27 mouse cellular contexts compared by ENCODE assay signal in the genomic region with DNA sequence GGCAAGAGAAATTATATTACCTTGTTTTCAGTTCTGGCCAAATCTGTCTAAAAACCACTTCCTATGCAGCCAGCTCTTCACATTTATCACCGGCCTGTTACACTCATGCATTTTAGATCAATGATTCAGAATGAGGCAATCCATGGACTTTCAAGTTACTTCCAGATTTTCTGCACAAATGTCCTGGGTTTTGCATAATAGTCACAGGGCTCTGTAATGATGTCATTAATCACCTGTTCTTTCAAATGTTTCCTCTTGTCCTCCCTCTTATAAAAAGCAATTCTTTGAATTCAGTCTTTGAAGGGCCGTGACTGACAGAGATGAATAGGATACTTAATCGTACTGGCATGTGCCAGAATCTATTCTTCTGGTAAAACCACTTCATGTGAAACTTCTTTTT.
DNase-seq lines count a peak whose midpoint lies in the region; ATAC-seq and TF ChIP-seq lines count a peak whose summit lies in the region.
"Had no signal": no experiment of that assay in that cellular context is flagged by ENCODE, and none has a peak within 500 bp of the region (broad histone marks: within the 10 kb centered on the region; RNA-seq: fewer than 3 reads in every experiment).

No protein-coding gene starts in this region.

- 14% methylated on average over 3 of the region's 3 CpGs for WGBS in forebrain, postnatal 0 days
- 27% methylated on average over 3 of the region's 3 CpGs for WGBS in forebrain, embryonic 12.5 days
- WGBS in neural tube, embryonic 12.5 days, result 17% methylated on average over 3 of the region's 3 CpGs
- 14% methylated on average over 3 of the region's 3 CpGs for WGBS in neural tube, embryonic 15.5 days
- 25% methylated on average over 3 of the region's 3 CpGs for WGBS in hindbrain, embryonic 13.5 days
- WGBS in neural tube, embryonic 14.5 days, result 18% methylated on average over 3 of the region's 3 CpGs
- WGBS in embryonic facial prominence, embryonic 10.5 days, result 74% methylated on average over 3 of the region's 3 CpGs

- no peak overlapping the region for H3K9ac ChIP-seq in forebrain, postnatal 0 days
- H3K9ac ChIP-seq in forebrain, embryonic 12.5 days, result no peak overlapping the region
- H3K9ac ChIP-seq in neural tube, embryonic 12.5 days, result no peak overlapping the region
- H3K9ac ChIP-seq in neural tube, embryonic 15.5 days (replicated peaks), result no peak overlapping the region
- no peak overlapping the region for H3K9ac ChIP-seq in hindbrain, embryonic 13.5 days
- no peak overlapping the region for H3K9ac ChIP-seq in neural tube, embryonic 14.5 days (replicated peaks; ENCODE audit: low read depth, low read length)
- H3K9ac ChIP-seq: embryonic facial prominence, embryonic 12.5 days; heart, embryonic 13.5 days; kidney, embryonic 15.5 days; limb, embryonic 15.5 days; liver, embryonic 14.5 days; lung, embryonic 14.5 days had no signal

- DNase-seq in forebrain, postnatal 0 days, result peak; percentile 1
- no peak for DNase-seq in urinary bladder, postnatal 14 days (ENCODE audit: low spot score)
- DNase-seq in embryonic facial prominence, embryonic 10.5 days (ENCODE audit: low spot score), result no peak
- DNase-seq: adrenal gland, adult 2 months; cerebellum, adult 18-20 months; cerebellum, postnatal 25 days; gastrocnemius, postnatal 25 days; heart, adult 2 months; heart, postnatal 14 days; kidney, adult 11 months; kidney, postnatal 4 days; layer of hippocampus, adult 9-11 months; left cerebral cortex, postnatal 4 days; lung, embryonic 14.5 days; lung, postnatal 4 days had no signal

- TF ChIP-seq CTCF in forebrain, postnatal 0 days (IDR thresholded peaks at IDR 0.05; ENCODE audit: low read depth), result no peak

- H3K36me3 ChIP-seq in forebrain, postnatal 0 days (ENCODE audit: insufficient read depth), result no peaks in the 10 kb centered on the region
- H3K36me3 ChIP-seq in forebrain, embryonic 12.5 days (replicated peaks), result no peaks in the 10 kb centered on the region
- no peaks in the 10 kb centered on the region for H3K36me3 ChIP-seq in neural tube, embryonic 12.5 days
- no peaks in the 10 kb centered on the region for H3K36me3 ChIP-seq in neural tube, embryonic 15.5 days
- H3K36me3 ChIP-seq in hindbrain, embryonic 13.5 days, result no peaks in the 10 kb centered on the region
- no peaks in the 10 kb centered on the region for H3K36me3 ChIP-seq in neural tube, embryonic 14.5 days (ENCODE audit: control insufficient read depth, insufficient read depth, low read length)
- H3K36me3 ChIP-seq in embryonic facial prominence, embryonic 10.5 days (replicated peaks), result no peaks in the 10 kb centered on the region
- H3K36me3 ChIP-seq: embryonic facial prominence, embryonic 12.5 days; heart, embryonic 13.5 days; kidney, embryonic 15.5 days; limb, embryonic 15.5 days had no signal

- no peaks in the 10 kb centered on the region for H3K4me1 ChIP-seq in forebrain, postnatal 0 days (ENCODE audit: insufficient read depth)
- H3K4me1 ChIP-seq in forebrain, embryonic 12.5 days, result peaks cover 4% of the 10 kb centered on the region
- H3K4me1 ChIP-seq in neural tube, embryonic 12.5 days, result peaks cover 5% of the 10 kb centered on the region; the same call in 1 of the 2 replicates
- no peaks in the 10 kb centered on the region for H3K4me1 ChIP-seq in neural tube, embryonic 15.5 days
- peaks cover 4% of the 10 kb centered on the region; the same call in 1 of the 2 replicates for H3K4me1 ChIP-seq in hindbrain, embryonic 13.5 days (replicated peaks)
- H3K4me1 ChIP-seq in neural tube, embryonic 14.5 days (ENCODE audit: control insufficient read depth, insufficient read depth, low read length), result no peaks in the 10 kb centered on the region
- no peaks in the 10 kb centered on the region for H3K4me1 ChIP-seq in embryonic facial prominence, embryonic 10.5 days
- H3K4me1 ChIP-seq: embryonic facial prominence, embryonic 12.5 days; heart, embryonic 13.5 days; kidney, embryonic 15.5 days; limb, embryonic 15.5 days had no signal

- no peak overlapping the region for H3K27ac ChIP-seq in forebrain, postnatal 0 days (ENCODE audit: low read depth, low read length)
- no peak overlapping the region for H3K27ac ChIP-seq in forebrain, embryonic 12.5 days
- no peak overlapping the region for H3K27ac ChIP-seq in neural tube, embryonic 12.5 days
- no peak overlapping the region for H3K27ac ChIP-seq in neural tube, embryonic 15.5 days (replicated peaks)
- no peak overlapping the region for H3K27ac ChIP-seq in hindbrain, embryonic 13.5 days
- no peak overlapping the region for H3K27ac ChIP-seq in neural tube, embryonic 14.5 days (ENCODE audit: low read depth, low read length)
- H3K27ac ChIP-seq in embryonic facial prominence, embryonic 10.5 days (replicated peaks), result no peak overlapping the region
- H3K27ac ChIP-seq: embryonic facial prominence, embryonic 12.5 days; heart, adult 2 months; heart, embryonic 13.5 days; kidney, embryonic 15.5 days; limb, embryonic 15.5 days; liver, embryonic 14.5 days; stomach, postnatal 0 days had no signal

- H3K4me2 ChIP-seq in forebrain, postnatal 0 days (ENCODE audit: low read depth), result no peak overlapping the region
- no peak overlapping the region for H3K4me2 ChIP-seq in forebrain, embryonic 12.5 days
- H3K4me2 ChIP-seq in neural tube, embryonic 12.5 days (replicated peaks), result no peak overlapping the region
- H3K4me2 ChIP-seq in neural tube, embryonic 15.5 days, result no peak overlapping the region
- H3K4me2 ChIP-seq in hindbrain, embryonic 13.5 days, result no peak overlapping the region
- H3K4me2 ChIP-seq in neural tube, embryonic 14.5 days (ENCODE audit: low read depth, low read length), result no peak overlapping the region
- H3K4me2 ChIP-seq: embryonic facial prominence, embryonic 12.5 days; heart, embryonic 13.5 days; kidney, embryonic 15.5 days; limb, embryonic 15.5 days; lung, embryonic 14.5 days had no signal

- no peaks in the 10 kb centered on the region for H3K9me3 ChIP-seq in forebrain, postnatal 0 days (ENCODE audit: low read length)
- H3K9me3 ChIP-seq in forebrain, embryonic 12.5 days, result no peaks in the 10 kb centered on the region
- H3K9me3 ChIP-seq in neural tube, embryonic 12.5 days, result no peaks in the 10 kb centered on the region
- no peaks in the 10 kb centered on the region for H3K9me3 ChIP-seq in neural tube, embryonic 15.5 days (replicated peaks)
- H3K9me3 ChIP-seq in hindbrain, embryonic 13.5 days, result no peaks in the 10 kb centered on the region
- H3K9me3 ChIP-seq in neural tube, embryonic 14.5 days (ENCODE audit: control insufficient read depth, low read length), result no peaks in the 10 kb centered on the region
- no peaks in the 10 kb centered on the region for H3K9me3 ChIP-seq in embryonic facial prominence, embryonic 10.5 days
- H3K9me3 ChIP-seq: embryonic facial prominence, embryonic 12.5 days; heart, embryonic 13.5 days; kidney, embryonic 15.5 days; limb, embryonic 15.5 days had no signal

- ATAC-seq in forebrain, postnatal 0 days, result no peak
- no peak for ATAC-seq in forebrain, embryonic 12.5 days (ENCODE audit: low FRiP score)
- peak; percentile 58; the same call in 1 of the 2 replicates for ATAC-seq in neural tube, embryonic 12.5 days (ENCODE audit: low FRiP score, low read depth)
- ATAC-seq in neural tube, embryonic 15.5 days (ENCODE audit: low FRiP score), result no peak
- peak; percentile 65 for ATAC-seq in hindbrain, embryonic 13.5 days (ENCODE audit: low FRiP score)
- peak; percentile 60; the same call in 1 of the 2 replicates for ATAC-seq in neural tube, embryonic 14.5 days (ENCODE audit: low read depth)
- ATAC-seq: forebrain, embryonic 16.5 days had no signal

- no peak overlapping the region for H3K4me3 ChIP-seq in forebrain, postnatal 0 days (ENCODE audit: low read depth, low read length)
- no peak overlapping the region for H3K4me3 ChIP-seq in forebrain, embryonic 12.5 days (replicated peaks)
- H3K4me3 ChIP-seq in neural tube, embryonic 12.5 days, result no peak overlapping the region
- H3K4me3 ChIP-seq in neural tube, embryonic 15.5 days (replicated peaks), result no peak overlapping the region
- no peak overlapping the region for H3K4me3 ChIP-seq in hindbrain, embryonic 13.5 days
- H3K4me3 ChIP-seq in neural tube, embryonic 14.5 days (ENCODE audit: low read depth, low read length), result no peak overlapping the region
- no peak overlapping the region for H3K4me3 ChIP-seq in embryonic facial prominence, embryonic 10.5 days
- H3K4me3 ChIP-seq: embryonic facial prominence, embryonic 12.5 days; heart, adult 2 months; heart, embryonic 13.5 days; kidney, embryonic 15.5 days; limb, embryonic 15.5 days had no signal

- no peaks in the 10 kb centered on the region for H3K27me3 ChIP-seq in forebrain, postnatal 0 days (ENCODE audit: insufficient read depth, low read length)
- no peaks in the 10 kb centered on the region for H3K27me3 ChIP-seq in forebrain, embryonic 12.5 days
- H3K27me3 ChIP-seq in neural tube, embryonic 12.5 days (replicated peaks), result no peaks in the 10 kb centered on the region
- H3K27me3 ChIP-seq in neural tube, embryonic 15.5 days (replicated peaks), result no peaks in the 10 kb centered on the region
- no peaks in the 10 kb centered on the region for H3K27me3 ChIP-seq in hindbrain, embryonic 13.5 days
- H3K27me3 ChIP-seq in neural tube, embryonic 14.5 days (ENCODE audit: control insufficient read depth, insufficient read depth, low read length), result no peaks in the 10 kb centered on the region
- H3K27me3 ChIP-seq in embryonic facial prominence, embryonic 10.5 days (replicated peaks; ENCODE audit: low read depth, poor library complexity, severe bottlenecking), result no peaks in the 10 kb centered on the region
- H3K27me3 ChIP-seq: embryonic facial prominence, embryonic 12.5 days; heart, embryonic 13.5 days; kidney, embryonic 15.5 days; limb, embryonic 15.5 days had no signal

Comparison
In these comparisons a context has a peak if more than half of its experiments do, and no peak if none do; other contexts are left out.
1. ATAC-seq: peak in neural tube, embryonic 12.5 days (single experiment), hindbrain, embryonic 13.5 days (single experiment) and neural tube, embryonic 14.5 days (single experiment); none in forebrain, postnatal 0 days (single experiment), forebrain, embryonic 12.5 days (single experiment) and neural tube, embryonic 15.5 days (single experiment).